ENCODE assay signal across 10 mouse cellular contexts in the genomic region with DNA sequence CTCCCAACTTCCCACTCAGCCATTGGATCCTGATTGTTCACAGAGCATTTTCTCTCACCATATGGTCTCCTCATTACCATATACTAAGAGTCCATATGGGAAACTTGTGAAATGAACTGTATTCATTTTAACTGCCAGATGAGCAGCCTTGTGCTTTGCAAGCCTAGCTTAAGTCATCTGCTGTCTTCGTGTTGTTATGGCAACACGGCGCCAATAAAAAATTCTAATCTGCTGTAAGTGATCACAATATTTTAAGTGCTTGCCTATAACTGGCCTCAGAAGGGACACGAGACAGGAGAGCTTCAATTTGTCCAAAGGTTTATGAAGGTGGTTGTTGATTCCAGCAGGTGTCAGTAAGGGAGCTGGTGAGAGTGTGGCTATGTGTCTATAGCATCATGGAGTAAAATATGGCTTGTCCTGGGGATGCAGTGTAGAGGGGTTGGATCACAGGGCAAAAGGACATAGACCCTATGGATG.
DNase-seq lines count a peak whose midpoint lies in the region; ATAC-seq lines count a peak whose summit lies in the region.
"Had no signal": no experiment of that assay in that cellular context is flagged by ENCODE, and none has a peak within 500 bp of the region (broad histone marks: within the 10 kb centered on the region; RNA-seq: fewer than 3 reads in every experiment).

No protein-coding gene starts in this region.

- H3K4me1 ChIP-seq in limb, embryonic 12.5 days (replicated peaks): peaks cover 46% of the 10 kb centered on the region
- H3K4me1 ChIP-seq in limb, embryonic 10.5 days: peaks cover 24% of the 10 kb centered on the region
- H3K4me1 ChIP-seq in hindbrain, embryonic 13.5 days (replicated peaks): peaks cover 63% of the 10 kb centered on the region
- H3K4me1 ChIP-seq in limb, embryonic 13.5 days: peaks cover 44% of the 10 kb centered on the region

- no peak overlapping the region for H3K4me3 ChIP-seq in limb, embryonic 12.5 days (replicated peaks)
- H3K4me3 ChIP-seq in limb, embryonic 10.5 days: no peak overlapping the region
- no peak overlapping the region for H3K4me3 ChIP-seq in hindbrain, embryonic 13.5 days
- no peak overlapping the region for H3K4me3 ChIP-seq in limb, embryonic 13.5 days

- 65% methylated on average over 4 of the region's 4 CpGs for WGBS in limb, embryonic 12.5 days
- 91% methylated on average over 4 of the region's 4 CpGs for WGBS in limb, embryonic 10.5 days
- WGBS in hindbrain, embryonic 13.5 days: 48% methylated on average over 4 of the region's 4 CpGs
- 57% methylated on average over 4 of the region's 4 CpGs for WGBS in limb, embryonic 13.5 days

- no peak overlapping the region for H3K9ac ChIP-seq in limb, embryonic 12.5 days (replicated peaks)
- no peak overlapping the region for H3K9ac ChIP-seq in hindbrain, embryonic 13.5 days
- no peak overlapping the region for H3K9ac ChIP-seq in limb, embryonic 13.5 days
- H3K9ac ChIP-seq: lung, embryonic 14.5 days had no signal

- H3K27ac ChIP-seq in limb, embryonic 12.5 days: no peak overlapping the region
- no peak overlapping the region for H3K27ac ChIP-seq in limb, embryonic 10.5 days
- H3K27ac ChIP-seq in hindbrain, embryonic 13.5 days: peak overlapping the region; percentile 61
- H3K27ac ChIP-seq in limb, embryonic 13.5 days: no peak overlapping the region

- H3K36me3 ChIP-seq in limb, embryonic 12.5 days: peaks cover 6% of the 10 kb centered on the region; the same call in 1 of the 2 replicates
- H3K36me3 ChIP-seq in limb, embryonic 10.5 days: no peaks in the 10 kb centered on the region
- no peaks in the 10 kb centered on the region for H3K36me3 ChIP-seq in hindbrain, embryonic 13.5 days
- no peaks in the 10 kb centered on the region for H3K36me3 ChIP-seq in limb, embryonic 13.5 days

- H3K27me3 ChIP-seq in limb, embryonic 12.5 days: no peaks in the 10 kb centered on the region
- no peaks in the 10 kb centered on the region for H3K27me3 ChIP-seq in limb, embryonic 10.5 days (ENCODE audit: low read depth, poor library complexity, severe bottlenecking)
- H3K27me3 ChIP-seq in hindbrain, embryonic 13.5 days: no peaks in the 10 kb centered on the region
- no peaks in the 10 kb centered on the region for H3K27me3 ChIP-seq in limb, embryonic 13.5 days

- no peak overlapping the region for H3K4me2 ChIP-seq in limb, embryonic 12.5 days
- H3K4me2 ChIP-seq in hindbrain, embryonic 13.5 days: no peak overlapping the region
- no peak overlapping the region for H3K4me2 ChIP-seq in limb, embryonic 13.5 days (replicated peaks)
- H3K4me2 ChIP-seq: lung, embryonic 14.5 days had no signal

- no peak for DNase-seq in limb, embryonic 10.5 days (ENCODE audit: low spot score)
- peak; percentile 23 for DNase-seq in right cerebral cortex, postnatal 4 days
- DNase-seq in ovary, postnatal 36 days (ENCODE audit: low spot score): no peak
- DNase-seq: cerebellum, postnatal 36 days; lung, embryonic 14.5 days; thymus, postnatal 14 days had no signal

- H3K9me3 ChIP-seq in limb, embryonic 12.5 days: no peaks in the 10 kb centered on the region
- no peaks in the 10 kb centered on the region for H3K9me3 ChIP-seq in limb, embryonic 10.5 days (replicated peaks)
- no peaks in the 10 kb centered on the region for H3K9me3 ChIP-seq in hindbrain, embryonic 13.5 days
- H3K9me3 ChIP-seq in limb, embryonic 13.5 days: no peaks in the 10 kb centered on the region

- peak; percentile 31; the same call in 1 of the 2 replicates for ATAC-seq in limb, embryonic 12.5 days (ENCODE audit: insufficient number of reproducible peaks, insufficient read depth, low FRiP score, low TSS enrichment, low read depth)
- ATAC-seq in hindbrain, embryonic 13.5 days (ENCODE audit: low FRiP score): peak; percentile 71
- ATAC-seq in limb, embryonic 13.5 days (ENCODE audit: low FRiP score, low read depth): peak; percentile 65
- ATAC-seq in inflammation-experienced regulatory T-cells, adult 6 months: no peak
